Mouse (Mus musculus) liver, postnatal 0 days (tissue): ENCODE measurements around the gene Mau2.
"Not testable (repeated sequence)": the region's sequence is repeated elsewhere in the genome, so short reads cannot be mapped to it uniquely, and the experiment has no call there.

Source experiments
- CTCF ChIP-seq: sonication (generic); IDR thresholded peaks from 2 replicates; pipeline ENCODE4 v1.5.1; 2016; ENCODE audit warnings: antibody characterized with exemption, low read depth
- EP300 ChIP-seq: IDR thresholded peaks from 2 replicates; pipeline ENCODE4 v1.6.1; 2016; ENCODE audit warnings: antibody characterized with exemption, low read depth, mild to moderate bottlenecking

GRCm38 (mm10) chr8:70050434-70050833 lies 7.9 kb upstream of the Mau2 start:
- peak; percentile 19; the same call in 1 of the 2 replicates for TF ChIP-seq CTCF
- not testable (repeated sequence) for TF ChIP-seq EP300
